Mouse (Mus musculus) forebrain, embryonic 15.5 days (tissue): ENCODE measurements around the gene Ntm. TPM values are rescaled to one million over a fixed set of nuclear protein-coding genes. Genes with fewer than 3 reads are reported as not detected.

Experiments used
- ATAC-seq: fragments of 200-750 bp; cut with Nextera tagmentation; replicated peaks from 2 replicates; pipeline ENCODE4 v1.8.0; 2017; ENCODE audit warnings: mild to moderate bottlenecking, moderate TSS enrichment, moderate library complexity
- H3K27ac ChIP-seq: fragments of 300-500 bp; sonication (generic); replicated peaks from 2 replicates; pipeline ENCODE4 v1.5.1; 2015; ENCODE audit warnings: mild to moderate bottlenecking, inconsistent platforms
- H3K27me3 ChIP-seq: fragments of 300-500 bp; sonication (generic); 2 replicates; pipeline ENCODE4 v1.6.1; 2015; ENCODE audit warnings: inconsistent platforms
- H3K36me3 ChIP-seq: fragments of 300-500 bp; sonication (generic); 2 replicates; pipeline ENCODE4 v1.6.1; 2015; ENCODE audit warnings: mild to moderate bottlenecking, inconsistent platforms
- H3K4me1 ChIP-seq: fragments of 300-500 bp; sonication (generic); 2 replicates; pipeline ENCODE4 v1.6.1; 2015; ENCODE audit warnings: inconsistent platforms
- H3K4me2 ChIP-seq: fragments of 300-500 bp; sonication (generic); replicated peaks from 2 replicates; pipeline ENCODE4 v1.6.1; 2015; ENCODE audit warnings: mild to moderate bottlenecking, inconsistent platforms
- H3K4me3 ChIP-seq: fragments of 300-500 bp; sonication (generic); 2 replicates; pipeline ENCODE4 v1.5.1; 2015; ENCODE audit warnings: mild to moderate bottlenecking, inconsistent platforms
- H3K9ac ChIP-seq: fragments of 300-500 bp; sonication (generic); replicated peaks from 2 replicates; pipeline ENCODE4 v1.6.1; 2015; ENCODE audit warnings: mild to moderate bottlenecking, inconsistent platforms
- H3K9me3 ChIP-seq: fragments of 300-500 bp; sonication (generic); 2 replicates; pipeline ENCODE4 v1.6.1; 2016; ENCODE audit warnings: inconsistent platforms
- WGBS: fragments of 180-500 bp; shearing (Covaris S2); methylation state at CpG from one replicate; pipeline ENCODE4 v1.1.7; 2015; ENCODE audit warnings: mixed read lengths; 5-methylcytosine and 5-hydroxymethylcytosine counted together
- polyA plus RNA-seq: library from polyadenylated mRNA; unstranded; fragments of >200 nt; fragmentation: Nextera tagmentation; extraction: Ambion mirVana; gene quantifications from 2 replicates; pipeline ENCODE4 v1.2.1, GENCODE M21; 2015

Ntm gene
- polyA plus RNA-seq, 1 experiment from 2014 or later, result 98.7 TPM

- no peaks in the 10 kb centered on the region for H3K9me3 ChIP-seq
- 26% methylated on average over 1 of the region's 1 CpGs for WGBS
- H3K4me2 ChIP-seq, result no peak overlapping the region
- H3K4me1 ChIP-seq, result peaks cover 21% of the 10 kb centered on the region
- H3K27me3 ChIP-seq, result no peaks in the 10 kb centered on the region
- no peaks in the 10 kb centered on the region for H3K36me3 ChIP-seq
- no peak overlapping the region for H3K27ac ChIP-seq
- H3K4me3 ChIP-seq, result no peak overlapping the region
- ATAC-seq, result no peak
- H3K9ac ChIP-seq, result no peak overlapping the region
Measured at GRCm38 (mm10) chr9:29533556-29533955, 429.4 kb downstream of the Ntm start.

GRCm38 (mm10) chr9:29531147-29531917, 431.6 kb downstream of the Ntm start:
- Histone ChIP-seq H3K4me3 (no peak overlapping the region), H3K27me3 (no peaks in the 10 kb centered on the region), H3K9ac (no peak overlapping the region), H3K4me2 (no peak overlapping the region), H3K27ac (no peak overlapping the region), H3K36me3 (no peaks in the 10 kb centered on the region), H3K9me3 (no peaks in the 10 kb centered on the region), H3K4me1 (peaks cover 21% of the 10 kb centered on the region)
- 89% methylated on average over 6 of the region's 6 CpGs for WGBS
- no peak for ATAC-seq

GRCm38 (mm10) chr9:29524109-29524508, 438.8 kb downstream of the Ntm start:
- no peak overlapping the region for H3K4me3 ChIP-seq
- H3K9me3 ChIP-seq, result no peaks in the 10 kb centered on the region
- no peak overlapping the region for H3K4me2 ChIP-seq
- no peaks in the 10 kb centered on the region for H3K27me3 ChIP-seq
- WGBS, result 80% methylated on average over 1 of the region's 1 CpGs
- no peaks in the 10 kb centered on the region for H3K4me1 ChIP-seq
- no peak overlapping the region for H3K27ac ChIP-seq
- no peak overlapping the region for H3K9ac ChIP-seq
- no peak for ATAC-seq
- H3K36me3 ChIP-seq, result no peaks in the 10 kb centered on the region

- H3K4me1 ChIP-seq, result no peaks in the 10 kb centered on the region
- no peak overlapping the region for H3K9ac ChIP-seq
- no peak overlapping the region for H3K4me3 ChIP-seq
- WGBS, result 67% methylated on average over 3 of the region's 3 CpGs
- H3K4me2 ChIP-seq, result no peak overlapping the region
- H3K27me3 ChIP-seq, result no peaks in the 10 kb centered on the region
- H3K9me3 ChIP-seq, result no peaks in the 10 kb centered on the region
- H3K27ac ChIP-seq, result no peak overlapping the region
- ATAC-seq, result 0 out of 2 replicates have a peak, but pooled peaks have one; percentile 16
- H3K36me3 ChIP-seq, result no peaks in the 10 kb centered on the region
Measured at GRCm38 (mm10) chr9:29523221-29523620, 439.7 kb downstream of the Ntm start.

GRCm38 (mm10) chr9:29519181-29519580, 443.8 kb downstream of the Ntm start:
- H3K36me3 ChIP-seq, result no peaks in the 10 kb centered on the region
- H3K4me1 ChIP-seq, result peaks cover 10% of the 10 kb centered on the region

GRCm38 (mm10) chr9:29516688-29517087, 446.3 kb downstream of the Ntm start:
- Histone ChIP-seq H3K4me3 (no peak overlapping the region), H3K4me1 (peaks cover 10% of the 10 kb centered on the region), H3K9ac (no peak overlapping the region), H3K36me3 (no peaks in the 10 kb centered on the region), H3K27me3 (no peaks in the 10 kb centered on the region), H3K4me2 (no peak overlapping the region), H3K27ac (no peak overlapping the region), H3K9me3 (no peaks in the 10 kb centered on the region)
- WGBS, result 54% methylated on average over 2 of the region's 2 CpGs
- ATAC-seq, result no peak

More at GRCm38 (mm10) chr9:29519181-29519580, 443.8 kb downstream of the Ntm start:
- no peak overlapping the region for H3K9ac ChIP-seq
- H3K27ac ChIP-seq, result no peak overlapping the region
- no peaks in the 10 kb centered on the region for H3K9me3 ChIP-seq
- H3K27me3 ChIP-seq, result no peaks in the 10 kb centered on the region
- no peak overlapping the region for H3K4me2 ChIP-seq
- 56% methylated on average over 2 of the region's 2 CpGs for WGBS
- H3K4me3 ChIP-seq, result no peak overlapping the region
- no peak for ATAC-seq

- no peak overlapping the region for H3K9ac ChIP-seq
- H3K4me2 ChIP-seq, result 0 out of 2 replicates have a peak overlapping the region, but pooled peaks have one; percentile 12
- H3K27ac ChIP-seq, result 0 out of 2 replicates have a peak overlapping the region, but pooled peaks have one; percentile 9
Measured at GRCm38 (mm10) chr9:29514588-29515356, 448.2 kb downstream of the Ntm start.

GRCm38 (mm10) chr9:29496002-29496401, 466.9 kb downstream of the Ntm start:
- Histone ChIP-seq H3K4me3 (no peak overlapping the region), H3K4me1 (no peaks in the 10 kb centered on the region), H3K9me3 (no peaks in the 10 kb centered on the region), H3K4me2 (no peak overlapping the region), H3K9ac (no peak overlapping the region), H3K27me3 (no peaks in the 10 kb centered on the region), H3K36me3 (no peaks in the 10 kb centered on the region), H3K27ac (no peak overlapping the region)
- WGBS, result 15% methylated on average over 2 of the region's 2 CpGs
- ATAC-seq, result no peak

More at GRCm38 (mm10) chr9:29514588-29515356, 448.2 kb downstream of the Ntm start:
- peaks cover 10% of the 10 kb centered on the region for H3K4me1 ChIP-seq
- no peaks in the 10 kb centered on the region for H3K27me3 ChIP-seq
- WGBS, result 20% methylated on average over 17 of the region's 17 CpGs
- peak; percentile 76 for ATAC-seq
- H3K4me3 ChIP-seq, result no peak overlapping the region
- no peaks in the 10 kb centered on the region for H3K36me3 ChIP-seq
- no peaks in the 10 kb centered on the region for H3K9me3 ChIP-seq

GRCm38 (mm10) chr9:29482272-29482671, 480.7 kb downstream of the Ntm start:
- H3K27ac ChIP-seq, result no peak overlapping the region
- no peak for ATAC-seq
- no peak overlapping the region for H3K9ac ChIP-seq
- no peaks in the 10 kb centered on the region for H3K4me1 ChIP-seq
- no peaks in the 10 kb centered on the region for H3K36me3 ChIP-seq
- H3K27me3 ChIP-seq, result no peaks in the 10 kb centered on the region
- no peaks in the 10 kb centered on the region for H3K9me3 ChIP-seq
- H3K4me2 ChIP-seq, result no peak overlapping the region
- WGBS, result 89% methylated on average over 2 of the region's 2 CpGs
- no peak overlapping the region for H3K4me3 ChIP-seq

- no peaks in the 10 kb centered on the region for H3K4me1 ChIP-seq
- H3K9me3 ChIP-seq, result no peaks in the 10 kb centered on the region
- H3K9ac ChIP-seq, result no peak overlapping the region
- no peak overlapping the region for H3K4me3 ChIP-seq
- H3K27ac ChIP-seq, result no peak overlapping the region
- ATAC-seq, result no peak
- H3K27me3 ChIP-seq, result no peaks in the 10 kb centered on the region
- WGBS, result 44% methylated on average over 10 of the region's 10 CpGs
- no peaks in the 10 kb centered on the region for H3K36me3 ChIP-seq
- H3K4me2 ChIP-seq, result no peak overlapping the region
Measured at GRCm38 (mm10) chr9:29479051-29479450, 483.9 kb downstream of the Ntm start.

GRCm38 (mm10) chr9:29477219-29477618, 485.7 kb downstream of the Ntm start:
- H3K36me3 ChIP-seq, result no peaks in the 10 kb centered on the region

GRCm38 (mm10) chr9:29473418-29473817, 489.5 kb downstream of the Ntm start:
- no peak for ATAC-seq
- no peaks in the 10 kb centered on the region for H3K9me3 ChIP-seq
- no peak overlapping the region for H3K27ac ChIP-seq

More at GRCm38 (mm10) chr9:29477219-29477618, 485.7 kb downstream of the Ntm start:
- no peak for ATAC-seq
- no peak overlapping the region for H3K4me2 ChIP-seq
- no peaks in the 10 kb centered on the region for H3K27me3 ChIP-seq
- no peak overlapping the region for H3K4me3 ChIP-seq
- no peaks in the 10 kb centered on the region for H3K9me3 ChIP-seq
- no peaks in the 10 kb centered on the region for H3K4me1 ChIP-seq
- 51% methylated on average over 6 of the region's 6 CpGs for WGBS
- H3K27ac ChIP-seq, result no peak overlapping the region
- no peak overlapping the region for H3K9ac ChIP-seq

More at GRCm38 (mm10) chr9:29473418-29473817, 489.5 kb downstream of the Ntm start:
- no peak overlapping the region for H3K4me3 ChIP-seq
- no peaks in the 10 kb centered on the region for H3K4me1 ChIP-seq
- no peak overlapping the region for H3K9ac ChIP-seq
- H3K36me3 ChIP-seq, result no peaks in the 10 kb centered on the region
- no peaks in the 10 kb centered on the region for H3K27me3 ChIP-seq
- H3K4me2 ChIP-seq, result no peak overlapping the region
